ENCODE assay signal across 17 mouse cellular contexts in the genomic region with DNA sequence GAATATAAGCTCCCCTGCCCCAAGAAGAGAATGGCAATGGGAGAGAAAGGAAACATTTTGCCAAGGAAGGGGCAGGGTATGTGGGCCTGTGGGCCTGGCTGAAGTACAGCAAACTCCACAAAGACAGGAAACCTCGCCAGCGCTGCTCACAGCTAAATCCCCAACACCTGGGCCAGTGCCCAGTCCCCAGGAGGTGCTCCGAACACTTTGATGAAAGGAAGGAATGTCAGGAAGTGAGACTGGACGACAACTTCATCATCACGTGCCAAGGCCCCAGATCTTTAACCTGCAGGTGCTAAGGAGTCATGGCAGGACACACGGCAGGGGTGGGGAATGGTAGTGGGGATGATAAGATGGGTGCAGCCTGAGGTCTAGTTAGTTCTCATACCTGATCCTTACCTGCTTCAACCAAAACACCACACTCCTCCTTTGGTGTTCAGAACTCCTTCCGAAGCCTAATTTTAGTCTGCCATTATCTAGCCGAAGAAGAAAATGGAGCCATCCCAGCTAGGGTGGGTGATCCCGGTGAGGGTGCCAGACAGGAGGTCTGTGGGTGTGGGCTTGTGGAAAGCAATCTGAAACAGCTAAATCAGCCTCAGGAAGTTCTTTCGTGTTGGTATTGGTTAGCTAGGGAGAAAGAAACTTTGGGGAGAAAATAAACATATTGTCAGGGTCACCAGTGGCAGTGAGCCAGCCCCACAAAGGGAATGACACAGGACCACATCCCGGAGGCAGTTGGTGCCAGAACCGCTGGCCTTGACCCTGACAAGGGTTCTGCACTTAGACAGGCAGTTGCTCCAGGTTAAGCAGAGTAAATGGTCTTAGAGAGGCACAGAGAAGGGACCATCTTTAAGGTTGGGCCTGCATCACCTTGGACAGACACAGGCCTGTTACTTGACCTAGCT. TPM values are rescaled to one million over a fixed set of nuclear protein-coding genes. Genes with fewer than 3 reads are reported as not detected.
DNase-seq lines count a peak whose midpoint lies in the region; ATAC-seq and TF ChIP-seq lines count a peak whose summit lies in the region.
"Had no signal": no experiment of that assay in that cellular context is flagged by ENCODE, and none has a peak within 500 bp of the region (broad histone marks: within the 10 kb centered on the region; RNA-seq: fewer than 3 reads in every experiment).

No protein-coding gene starts in this region.

- H3K9ac ChIP-seq in liver, embryonic 12.5 days = no peak overlapping the region
- H3K9ac ChIP-seq: limb, embryonic 13.5 days had no signal

- no peak for ATAC-seq in liver, embryonic 12.5 days
- ATAC-seq in erythroblast, adult 5-6 weeks (replicated peaks; ENCODE audit: low FRiP score, poor library complexity, severe bottlenecking) = no peak

- intact Hi-C loops in heart, postnatal 10 days (cut with DNase I) = loop anchor here (2.0 kb wide), 1 partner anchor 21 kb away; no protein-coding TSS in a partner anchor

- H3K36me3 ChIP-seq in testis, adult 2 months (ENCODE audit: control insufficient read depth, insufficient read depth, low read length) = no peaks in the 10 kb centered on the region
- no peaks in the 10 kb centered on the region for H3K36me3 ChIP-seq in liver, embryonic 12.5 days
- H3K36me3 ChIP-seq: embryonic facial prominence, embryonic 10.5 days; limb, embryonic 13.5 days had no signal

- H3K4me3 ChIP-seq in layer of hippocampus, adult 2 months = no peak overlapping the region
- no peak overlapping the region for H3K4me3 ChIP-seq in testis, adult 2 months (ENCODE audit: control insufficient read depth, low read depth, low read length)
- H3K4me3 ChIP-seq in liver, embryonic 12.5 days = no peak overlapping the region
- H3K4me3 ChIP-seq: embryonic facial prominence, embryonic 10.5 days; forebrain, embryonic 10.5 days; limb, embryonic 13.5 days had no signal

- H3K27ac ChIP-seq in layer of hippocampus, adult 2 months = peak overlapping the region; percentile 90
- H3K27ac ChIP-seq in testis, adult 2 months (ENCODE audit: control insufficient read depth, insufficient read depth, low read depth, low read length) = peak overlapping the region; percentile 51; the same call in 1 of the 2 replicates
- no peak overlapping the region for H3K27ac ChIP-seq in liver, embryonic 12.5 days
- H3K27ac ChIP-seq: embryonic facial prominence, embryonic 10.5 days; forebrain, embryonic 10.5 days; limb, embryonic 13.5 days had no signal

- H3K9me3 ChIP-seq in liver, embryonic 12.5 days (replicated peaks) = no peaks in the 10 kb centered on the region
- H3K9me3 ChIP-seq: embryonic facial prominence, embryonic 10.5 days; forebrain, embryonic 10.5 days; limb, embryonic 13.5 days had no signal

- no peak overlapping the region for H3K4me2 ChIP-seq in liver, embryonic 12.5 days
- H3K4me2 ChIP-seq: limb, embryonic 13.5 days had no signal

- no peak for TF ChIP-seq POLR2A in testis, adult 2 months (IDR thresholded peaks at IDR 0.05; ENCODE audit: control insufficient read depth, low read depth, low read length)

- 55% methylated on average over 12 of the region's 12 CpGs for WGBS in liver, embryonic 12.5 days (ENCODE audit: insufficient replicate concordance)

- DNase-seq in heart, adult 11 months = peak; percentile 97
- no peak for DNase-seq in heart, postnatal 10 days
- peak in 1 of 2 experiments; percentile 58 for DNase-seq in layer of hippocampus, adult 2 months (ENCODE audit: low spot score in 2 of 2)
- DNase-seq in layer of hippocampus, adult 11-12 months (ENCODE audit: low spot score) = no peak
- no peak for DNase-seq in testis, postnatal 14 days (ENCODE audit: low spot score)
- DNase-seq: B cell, adult 2 months; cerebellum, adult 11-12 months; lung, postnatal 10 days; midbrain, embryonic 14.5 days; right cerebral cortex, postnatal 4 days; thymus, adult 18-20 months had no signal

- H3K27me3 ChIP-seq in testis, adult 2 months (ENCODE audit: control insufficient read depth, insufficient read depth, low read length) = no peaks in the 10 kb centered on the region
- no peaks in the 10 kb centered on the region; the same call in 1 of the 2 replicates for H3K27me3 ChIP-seq in liver, embryonic 12.5 days (replicated peaks)
- H3K27me3 ChIP-seq: limb, embryonic 13.5 days had no signal

- no peak for TF ChIP-seq CTCF in layer of hippocampus, adult 2 months (conservative IDR thresholded peaks at IDR 0.05)
- no peak for TF ChIP-seq CTCF in testis, adult 2 months (IDR thresholded peaks at IDR 0.05; ENCODE audit: control insufficient read depth, insufficient read depth, insufficient replicate concordance, low read depth, low read length)

- H3K4me1 ChIP-seq in testis, adult 2 months (ENCODE audit: control insufficient read depth, insufficient read depth, low read length) = peaks cover 5% of the 10 kb centered on the region
- H3K4me1 ChIP-seq in liver, embryonic 12.5 days = peaks cover 9% of the 10 kb centered on the region; the same call in 1 of the 2 replicates

RNA-seq across cellular contexts. Expression of gene Sema7a, which starts 25.6 kb away (rescaled TPM):
- total RNA-seq in heart, postnatal 10 days (2021) = 10 to 100 TPM; 45.2 to 48.3 TPM
- 100 to 1,000 TPM in 1 of 2 experiments, 10 to 100 TPM in 1; 94.4 to 102 TPM for total RNA-seq in layer of hippocampus, adult 2 months (2021)
- 23.7 and 27.9 TPM in 2 replicates for polyA plus RNA-seq in testis, adult 2 months (2012; rRNA removed)
- polyA plus RNA-seq in liver, embryonic 12.5 days (2016; fragmentation: Nextera tagmentation; extraction: Ambion mirVana) = not detected in 2 replicates
- total RNA-seq in erythroblast, adult 5-6 weeks (2015; ENCODE audit: low replicate concordance) = 0.84 TPM in 1 of 2 replicates, not detected in the other
- 1.1 TPM in 1 of 2 replicates, not detected in the other for total RNA-seq in erythroblast, adult 5-6 weeks (2017; ENCODE audit: low replicate concordance)

RNA-seq across cellular contexts. Expression of gene Cyp11a1, which starts 40.7 kb away (rescaled TPM):
- under 1 TPM; 0.35 to 0.50 TPM for total RNA-seq in heart, postnatal 10 days (2021)
- total RNA-seq in layer of hippocampus, adult 2 months (2021) = 1 to 10 TPM in 1 of 2 experiments, under 1 TPM in 1; 0.79 to 1.7 TPM
- 90.1 and 93.4 TPM in 2 replicates for polyA plus RNA-seq in testis, adult 2 months (2012; rRNA removed)
- polyA plus RNA-seq in liver, embryonic 12.5 days (2016; fragmentation: Nextera tagmentation; extraction: Ambion mirVana) = 0.10 TPM in 1 of 2 replicates, not detected in the other
- total RNA-seq in erythroblast, adult 5-6 weeks (2015; ENCODE audit: low replicate concordance) = 0.63 and 2.3 TPM in 2 replicates
- 1.7 and 2.3 TPM in 2 replicates for total RNA-seq in erythroblast, adult 5-6 weeks (2017; ENCODE audit: low replicate concordance)
- polyA plus RNA-seq: embryonic facial prominence, embryonic 10.5 days; forebrain, embryonic 10.5 days had no signal

RNA-seq across cellular contexts. Expression of gene Ubl7, which starts 54.8 kb away (rescaled TPM):
- total RNA-seq in heart, postnatal 10 days (2021) = 10 to 100 TPM; 69.4 to 81.8 TPM
- 10 to 100 TPM; 98.5 to 98.7 TPM for total RNA-seq in layer of hippocampus, adult 2 months (2021)
- polyA plus RNA-seq in testis, adult 2 months (2012; rRNA removed) = 714 and 753 TPM in 2 replicates
- 69.3 and 69.8 TPM in 2 replicates for polyA plus RNA-seq in liver, embryonic 12.5 days (2016; fragmentation: Nextera tagmentation; extraction: Ambion mirVana)
- total RNA-seq in erythroblast, adult 5-6 weeks (2015; ENCODE audit: low replicate concordance) = 57.6 and 61.0 TPM in 2 replicates
- total RNA-seq in erythroblast, adult 5-6 weeks (2017; ENCODE audit: low replicate concordance) = 37.5 and 42.4 TPM in 2 replicates

Comparison
In these comparisons a context has a peak if more than half of its experiments do, and no peak if none do; other contexts are left out.
1. RNA of gene Sema7a, which starts 25.6 kb away (total RNA-seq): 94.4 to 102 TPM in layer of hippocampus, adult 2 months and 45.2 to 48.3 TPM in heart, postnatal 10 days; 0.84 to 1.1 TPM in erythroblast, adult 5-6 weeks; every median in the first group is over 10 times any median in the second.